ENCODE assay signal across 10 mouse cellular contexts in the genomic region with DNA sequence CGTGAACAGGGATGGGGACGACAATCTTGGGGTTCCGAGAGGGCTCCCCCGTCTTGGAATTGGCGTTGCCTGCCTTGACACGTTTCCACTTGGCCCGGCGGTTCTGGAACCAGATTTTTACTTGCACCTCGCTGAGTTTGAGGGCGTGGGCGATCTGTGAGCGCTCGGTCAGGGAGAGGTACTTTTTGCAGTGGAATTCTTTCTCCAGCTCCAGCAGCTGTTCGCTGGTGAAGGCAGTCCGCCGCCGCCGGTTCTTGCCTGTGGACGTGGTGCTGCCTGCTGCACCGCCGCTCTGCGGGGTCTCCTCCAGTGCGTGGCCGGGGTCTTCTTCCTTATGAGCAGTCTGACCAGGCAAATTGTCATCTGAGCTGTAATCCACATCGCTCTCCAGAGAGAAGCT. TPM values are rescaled to one million over a fixed set of nuclear protein-coding genes. Genes with fewer than 3 reads are reported as not detected.
A peak's percentile ranks its signal among the peaks of the same experiment; 100 is the strongest.
DNase-seq lines count a peak whose midpoint lies in the region; ATAC-seq lines count a peak whose summit lies in the region.
"Had no signal": no experiment of that assay in that cellular context is flagged by ENCODE, and none has a peak within 500 bp of the region (broad histone marks: within the 10 kb centered on the region; RNA-seq: fewer than 3 reads in every experiment).

No protein-coding gene starts in this region.

- peaks cover 45% of the 10 kb centered on the region for H3K4me1 ChIP-seq in heart, embryonic 15.5 days (replicated peaks)
- peaks cover 87% of the 10 kb centered on the region for H3K4me1 ChIP-seq in embryonic facial prominence, embryonic 10.5 days
- peaks cover 62% of the 10 kb centered on the region for H3K4me1 ChIP-seq in hindbrain, embryonic 15.5 days (replicated peaks)
- peaks cover 9% of the 10 kb centered on the region; the same call in 1 of the 2 replicates for H3K4me1 ChIP-seq in midbrain, embryonic 14.5 days (ENCODE audit: control insufficient read depth, insufficient read depth, low read length)

- no peak for DNase-seq in heart, postnatal 36 days
- peak; percentile 66 for DNase-seq in embryonic facial prominence, embryonic 10.5 days (ENCODE audit: low spot score)
- peak; percentile 55 for DNase-seq in midbrain, embryonic 14.5 days
- no peak for DNase-seq in right cerebral cortex, postnatal 25 days
- no peak for DNase-seq in thymus, postnatal 0 days (ENCODE audit: low spot score)
- DNase-seq in retina, embryonic 14.5 days (ENCODE audit: low spot score) = no peak
- DNase-seq: right cerebral cortex, postnatal 4 days had no signal

- peak overlapping the region; percentile 47 for H3K4me2 ChIP-seq in heart, embryonic 15.5 days
- H3K4me2 ChIP-seq in hindbrain, embryonic 15.5 days = peak overlapping the region; percentile 67
- peak overlapping the region; percentile 24 for H3K4me2 ChIP-seq in midbrain, embryonic 14.5 days (ENCODE audit: low read length)

- no peak overlapping the region for H3K27ac ChIP-seq in heart, embryonic 15.5 days
- no peak overlapping the region for H3K27ac ChIP-seq in embryonic facial prominence, embryonic 10.5 days (replicated peaks)
- peak overlapping the region; percentile 51; the same call in 1 of the 2 replicates for H3K27ac ChIP-seq in hindbrain, embryonic 15.5 days (replicated peaks)
- H3K27ac ChIP-seq in midbrain, embryonic 14.5 days (replicated peaks; ENCODE audit: low read depth, low read length) = no peak overlapping the region
- H3K27ac ChIP-seq: macrophage had no signal

- intact Hi-C loops in heart, postnatal 36 days (cut with DNase I) = loop anchor here (5.0 kb wide), 1 partner anchor 71 kb away; no protein-coding TSS in a partner anchor

- 9% methylated on average over 25 of the region's 25 CpGs for WGBS in heart, embryonic 15.5 days
- WGBS in embryonic facial prominence, embryonic 10.5 days = 4% methylated on average over 25 of the region's 25 CpGs
- 9% methylated on average over 25 of the region's 25 CpGs for WGBS in hindbrain, embryonic 15.5 days
- WGBS in midbrain, embryonic 14.5 days = 3% methylated on average over 25 of the region's 25 CpGs

- H3K4me3 ChIP-seq in heart, embryonic 15.5 days = peak overlapping the region; percentile 30
- peak overlapping the region; percentile 63 for H3K4me3 ChIP-seq in embryonic facial prominence, embryonic 10.5 days
- peak overlapping the region; percentile 50 for H3K4me3 ChIP-seq in hindbrain, embryonic 15.5 days
- peak overlapping the region; percentile 20 for H3K4me3 ChIP-seq in midbrain, embryonic 14.5 days (replicated peaks; ENCODE audit: low read depth, low read length)

- H3K27me3 ChIP-seq in heart, embryonic 15.5 days = peaks cover 98% of the 10 kb centered on the region
- H3K27me3 ChIP-seq in embryonic facial prominence, embryonic 10.5 days (replicated peaks; ENCODE audit: low read depth, poor library complexity, severe bottlenecking) = peaks cover 100% of the 10 kb centered on the region
- H3K27me3 ChIP-seq in hindbrain, embryonic 15.5 days = peaks cover 77% of the 10 kb centered on the region
- H3K27me3 ChIP-seq in midbrain, embryonic 14.5 days (ENCODE audit: control insufficient read depth, insufficient read depth, low read length) = peaks cover 91% of the 10 kb centered on the region

- no peak for ATAC-seq in heart, embryonic 15.5 days (replicated peaks; ENCODE audit: insufficient number of reproducible peaks, insufficient read depth, low FRiP score, low read depth)
- ATAC-seq in hindbrain, embryonic 15.5 days (ENCODE audit: low FRiP score, low read depth) = no peak
- no peak for ATAC-seq in midbrain, embryonic 14.5 days (ENCODE audit: low FRiP score, low TSS enrichment)

- no peaks in the 10 kb centered on the region for H3K36me3 ChIP-seq in heart, embryonic 15.5 days
- H3K36me3 ChIP-seq in embryonic facial prominence, embryonic 10.5 days (replicated peaks) = no peaks in the 10 kb centered on the region
- no peaks in the 10 kb centered on the region for H3K36me3 ChIP-seq in hindbrain, embryonic 15.5 days
- H3K36me3 ChIP-seq in midbrain, embryonic 14.5 days (ENCODE audit: control insufficient read depth, insufficient read depth, low read length) = no peaks in the 10 kb centered on the region

- H3K9me3 ChIP-seq in heart, embryonic 15.5 days (replicated peaks) = no peaks in the 10 kb centered on the region
- no peaks in the 10 kb centered on the region for H3K9me3 ChIP-seq in embryonic facial prominence, embryonic 10.5 days
- H3K9me3 ChIP-seq in hindbrain, embryonic 15.5 days = no peaks in the 10 kb centered on the region
- H3K9me3 ChIP-seq in midbrain, embryonic 14.5 days (ENCODE audit: control insufficient read depth, low read length) = no peaks in the 10 kb centered on the region

- H3K9ac ChIP-seq in heart, embryonic 15.5 days = no peak overlapping the region
- H3K9ac ChIP-seq in hindbrain, embryonic 15.5 days = peak overlapping the region; percentile 1
- no peak overlapping the region; the same call in 1 of the 2 replicates for H3K9ac ChIP-seq in midbrain, embryonic 14.5 days (replicated peaks; ENCODE audit: low read length)

RNA-seq across cellular contexts. Expression of a gene that starts 2.3 kb away (rescaled TPM):
- 0.11 TPM in 1 of 2 replicates, not detected in the other for polyA plus RNA-seq in heart, embryonic 15.5 days (2015; fragmentation: Nextera tagmentation; extraction: Ambion mirVana)
- total RNA-seq in heart, postnatal 36 days (2021) = not detected
- 8.7 and 11.1 TPM in 2 replicates for polyA plus RNA-seq in embryonic facial prominence, embryonic 10.5 days (2016; fragmentation: Nextera tagmentation; extraction: Ambion mirVana)
- polyA plus RNA-seq in hindbrain, embryonic 15.5 days (2015; fragmentation: Nextera tagmentation; extraction: Ambion mirVana) = 38.3 and 42.6 TPM in 2 replicates
- polyA plus RNA-seq in midbrain, embryonic 14.5 days (2014; fragmentation: Nextera tagmentation; extraction: Ambion mirVana) = 11.6 and 12.1 TPM in 2 replicates
- 0.09 and 0.17 TPM in 2 replicates for polyA plus RNA-seq in thymus, postnatal 0 days (2015; fragmentation: Nextera tagmentation; extraction: Ambion mirVana)

Comparison
In these comparisons a context has a peak if more than half of its experiments do, and no peak if none do; other contexts are left out.
1. DNase-seq: peak in embryonic facial prominence, embryonic 10.5 days (single experiment) and midbrain, embryonic 14.5 days (single experiment); none in heart, postnatal 36 days (0 of 2), right cerebral cortex, postnatal 25 days (single experiment), thymus, postnatal 0 days (single experiment) and retina, embryonic 14.5 days (single experiment).
2. Peak in every context shown above with its lines, with median percentiles within 50 percentile points of each other: H3K4me2 ChIP-seq and H3K4me3 ChIP-seq.